Mouse (Mus musculus) neural tube, embryonic 13.5 days (tissue): ENCODE measurements around the gene Ppp1r14a. TPM values are rescaled to one million over a fixed set of nuclear protein-coding genes. Genes with fewer than 3 reads are reported as not detected.

ENCODE experiments used
- ATAC-seq: fragments of 200-750 bp; cut with Nextera tagmentation; 2 replicates; pipeline ENCODE4 v1.8.0; 2017; ENCODE audit warnings: low read depth, mild to moderate bottlenecking, moderate TSS enrichment, moderate library complexity
- H3K27ac ChIP-seq: fragments of 300-500 bp; sonication (generic); replicated peaks from 2 replicates; pipeline ENCODE4 v1.5.1; 2015; ENCODE audit warnings: moderate library complexity, mild to moderate bottlenecking, inconsistent platforms
- H3K27me3 ChIP-seq: fragments of 300-500 bp; sonication (generic); 2 replicates; pipeline ENCODE4 v1.6.1; 2015; ENCODE audit warnings: mild to moderate bottlenecking, inconsistent platforms
- H3K36me3 ChIP-seq: fragments of 300-500 bp; sonication (generic); 2 replicates; pipeline ENCODE4 v1.6.1; 2015; ENCODE audit warnings: mild to moderate bottlenecking, inconsistent platforms
- H3K4me1 ChIP-seq: fragments of 300-500 bp; sonication (generic); replicated peaks from 2 replicates; pipeline ENCODE4 v1.6.1; 2015; ENCODE audit warnings: inconsistent platforms
- H3K4me2 ChIP-seq: fragments of 300-500 bp; sonication (generic); 2 replicates; pipeline ENCODE4 v1.6.1; 2015; ENCODE audit warnings: inconsistent platforms, mild to moderate bottlenecking, moderate library complexity
- H3K4me3 ChIP-seq: fragments of 300-500 bp; sonication (generic); 2 replicates; pipeline ENCODE4 v1.5.1; 2015; ENCODE audit warnings: mild to moderate bottlenecking, inconsistent platforms
- H3K9ac ChIP-seq: fragments of 300-500 bp; sonication (generic); 2 replicates; pipeline ENCODE4 v1.6.1; 2015; ENCODE audit warnings: moderate library complexity, mild to moderate bottlenecking, inconsistent platforms
- H3K9me3 ChIP-seq: fragments of 300-500 bp; sonication (generic); 2 replicates; pipeline ENCODE4 v1.6.1; 2016; ENCODE audit warnings: inconsistent platforms
- WGBS: fragments of 180-500 bp; shearing (Covaris S2); methylation state at CpG from one replicate; pipeline ENCODE4 v1.1.7; 2015; 5-methylcytosine and 5-hydroxymethylcytosine counted together
- polyA plus RNA-seq: library from polyadenylated mRNA; unstranded; fragments of >200 nt; fragmentation: Nextera tagmentation; extraction: Ambion mirVana; gene quantifications from 2 replicates; pipeline ENCODE4 v1.2.1, GENCODE M21; 2015

Ppp1r14a gene
- polyA plus RNA-seq, 1 experiment from 2014 or later: 24.8 TPM

GRCm38 (mm10) chr7:29259781-29260730 lies 29.1 kb upstream of the Ppp1r14a start:
- WGBS: 68% methylated on average over 10 of the region's 10 CpGs
- H3K9me3 ChIP-seq: no peaks in the 10 kb centered on the region
- H3K27me3 ChIP-seq: no peaks in the 10 kb centered on the region
- no peak overlapping the region for H3K4me2 ChIP-seq
- H3K36me3 ChIP-seq: no peaks in the 10 kb centered on the region
- H3K4me1 ChIP-seq: peaks cover 6% of the 10 kb centered on the region; the same call in 1 of the 2 replicates
- H3K9ac ChIP-seq: no peak overlapping the region
- no peak overlapping the region for H3K27ac ChIP-seq
- H3K4me3 ChIP-seq: no peak overlapping the region
- ATAC-seq: no peak

GRCm38 (mm10) chr7:29262151-29262550 lies 27.0 kb upstream of the Ppp1r14a start:
- Histone ChIP-seq H3K4me3 (no peak overlapping the region), H3K9me3 (no peaks in the 10 kb centered on the region), H3K4me1 (peaks cover 6% of the 10 kb centered on the region; the same call in 1 of the 2 replicates), H3K36me3 (no peaks in the 10 kb centered on the region), H3K27ac (no peak overlapping the region), H3K4me2 (no peak overlapping the region), H3K27me3 (no peaks in the 10 kb centered on the region), H3K9ac (no peak overlapping the region)
- 84% methylated on average over 6 of the region's 6 CpGs for WGBS
- no peak for ATAC-seq

GRCm38 (mm10) chr7:29263831-29264230 lies 25.3 kb upstream of the Ppp1r14a start:
- Histone ChIP-seq H3K36me3 (no peaks in the 10 kb centered on the region), H3K27me3 (no peaks in the 10 kb centered on the region), H3K4me2 (no peak overlapping the region), H3K9ac (no peak overlapping the region), H3K9me3 (no peaks in the 10 kb centered on the region), H3K4me3 (no peak overlapping the region), H3K27ac (no peak overlapping the region), H3K4me1 (peaks cover 6% of the 10 kb centered on the region; the same call in 1 of the 2 replicates)
- 89% methylated on average over 3 of the region's 3 CpGs for WGBS
- ATAC-seq: no peak

GRCm38 (mm10) chr7:29265636-29266035 lies 23.5 kb upstream of the Ppp1r14a start:
- Histone ChIP-seq H3K4me2 (no peak overlapping the region), H3K27me3 (no peaks in the 10 kb centered on the region), H3K9me3 (no peaks in the 10 kb centered on the region), H3K4me1 (no peaks in the 10 kb centered on the region), H3K9ac (no peak overlapping the region), H3K27ac (no peak overlapping the region), H3K36me3 (no peaks in the 10 kb centered on the region), H3K4me3 (no peak overlapping the region)
- ATAC-seq: no peak
- 87% methylated on average over 7 of the region's 7 CpGs for WGBS

- H3K4me2 ChIP-seq: no peak overlapping the region
- H3K27ac ChIP-seq: no peak overlapping the region
- no peaks in the 10 kb centered on the region for H3K27me3 ChIP-seq
- H3K4me3 ChIP-seq: no peak overlapping the region
- no peaks in the 10 kb centered on the region for H3K36me3 ChIP-seq
- no peaks in the 10 kb centered on the region for H3K4me1 ChIP-seq
- no peak overlapping the region for H3K9ac ChIP-seq
- no peaks in the 10 kb centered on the region for H3K9me3 ChIP-seq
- WGBS: 63% methylated on average over 4 of the region's 4 CpGs
- ATAC-seq: no peak
Measured at GRCm38 (mm10) chr7:29266931-29267330, 22.2 kb upstream of the Ppp1r14a start.

- H3K4me2 ChIP-seq: no peak overlapping the region
- no peaks in the 10 kb centered on the region for H3K9me3 ChIP-seq
- 85% methylated on average over 4 of the region's 4 CpGs for WGBS
- H3K4me3 ChIP-seq: no peak overlapping the region
- H3K36me3 ChIP-seq: no peaks in the 10 kb centered on the region
- H3K27me3 ChIP-seq: no peaks in the 10 kb centered on the region
- no peak overlapping the region for H3K9ac ChIP-seq
- no peak overlapping the region for H3K27ac ChIP-seq
- H3K4me1 ChIP-seq: no peaks in the 10 kb centered on the region
- no peak for ATAC-seq
Measured at GRCm38 (mm10) chr7:29270445-29270844, 18.7 kb upstream of the Ppp1r14a start.

- Histone ChIP-seq H3K4me2 (no peak overlapping the region), H3K4me1 (no peaks in the 10 kb centered on the region), H3K9ac (0 out of 2 replicates have a peak overlapping the region, but pooled peaks have one; percentile 6), H3K27me3 (no peaks in the 10 kb centered on the region), H3K9me3 (no peaks in the 10 kb centered on the region), H3K36me3 (no peaks in the 10 kb centered on the region), H3K4me3 (no peak overlapping the region), H3K27ac (no peak overlapping the region)
- 84% methylated on average over 8 of the region's 8 CpGs for WGBS
- no peak for ATAC-seq
Measured at GRCm38 (mm10) chr7:29271687-29272465, 17.2 kb upstream of the Ppp1r14a start.

GRCm38 (mm10) chr7:29276715-29277114 lies 12.4 kb upstream of the Ppp1r14a start:
- Histone ChIP-seq H3K4me1 (peaks cover 11% of the 10 kb centered on the region), H3K4me2 (no peak overlapping the region), H3K36me3 (no peaks in the 10 kb centered on the region), H3K9ac (no peak overlapping the region), H3K27me3 (peaks cover 23% of the 10 kb centered on the region), H3K9me3 (no peaks in the 10 kb centered on the region), H3K27ac (no peak overlapping the region), H3K4me3 (no peak overlapping the region)
- no peak for ATAC-seq
- WGBS: 78% methylated on average over 5 of the region's 5 CpGs

- Histone ChIP-seq H3K9me3 (no peaks in the 10 kb centered on the region), H3K36me3 (no peaks in the 10 kb centered on the region), H3K4me2 (no peak overlapping the region), H3K4me1 (peaks cover 17% of the 10 kb centered on the region), H3K4me3 (no peak overlapping the region), H3K27ac (no peak overlapping the region), H3K27me3 (peaks cover 31% of the 10 kb centered on the region), H3K9ac (no peak overlapping the region)
- no peak for ATAC-seq
- 94% methylated on average over 4 of the region's 4 CpGs for WGBS
Measured at GRCm38 (mm10) chr7:29277510-29277909, 11.6 kb upstream of the Ppp1r14a start.

GRCm38 (mm10) chr7:29279261-29279660 lies 9.8 kb upstream of the Ppp1r14a start:
- H3K4me3 ChIP-seq: no peak overlapping the region
- no peak for ATAC-seq
- H3K4me1 ChIP-seq: peaks cover 17% of the 10 kb centered on the region
- H3K27ac ChIP-seq: no peak overlapping the region
- H3K27me3 ChIP-seq: peaks cover 41% of the 10 kb centered on the region
- H3K36me3 ChIP-seq: no peaks in the 10 kb centered on the region
- no peak overlapping the region for H3K9ac ChIP-seq
- no peaks in the 10 kb centered on the region for H3K9me3 ChIP-seq
- no peak overlapping the region for H3K4me2 ChIP-seq

- Histone ChIP-seq H3K27me3 (peaks cover 41% of the 10 kb centered on the region), H3K27ac (no peak overlapping the region), H3K4me1 (peaks cover 17% of the 10 kb centered on the region), H3K36me3 (no peaks in the 10 kb centered on the region), H3K9me3 (no peaks in the 10 kb centered on the region), H3K9ac (no peak overlapping the region), H3K4me3 (no peak overlapping the region), H3K4me2 (no peak overlapping the region)
- WGBS: 87% methylated on average over 8 of the region's 8 CpGs
- ATAC-seq: no peak
Measured at GRCm38 (mm10) chr7:29279924-29280323, 9.2 kb upstream of the Ppp1r14a start.

GRCm38 (mm10) chr7:29280801-29281200 lies 8.3 kb upstream of the Ppp1r14a start:
- H3K36me3 ChIP-seq: no peaks in the 10 kb centered on the region
- H3K4me2 ChIP-seq: peak overlapping the region; percentile 96
- peaks cover 48% of the 10 kb centered on the region for H3K27me3 ChIP-seq
- H3K27ac ChIP-seq: no peak overlapping the region
- H3K9me3 ChIP-seq: no peaks in the 10 kb centered on the region
- WGBS: 8% methylated on average over 13 of the region's 13 CpGs
- peak overlapping the region; percentile 71 for H3K9ac ChIP-seq
- no peak for ATAC-seq
- peak overlapping the region; percentile 56 for H3K4me3 ChIP-seq
- peaks cover 17% of the 10 kb centered on the region for H3K4me1 ChIP-seq
